Mouse (Mus musculus): ENCODE results near the gene Alg5.
"Not testable (repeated sequence)": the region's sequence is repeated elsewhere in the genome, so short reads cannot be mapped to it uniquely, and the experiment has no call there.

The Alg5 gene

DNA sequence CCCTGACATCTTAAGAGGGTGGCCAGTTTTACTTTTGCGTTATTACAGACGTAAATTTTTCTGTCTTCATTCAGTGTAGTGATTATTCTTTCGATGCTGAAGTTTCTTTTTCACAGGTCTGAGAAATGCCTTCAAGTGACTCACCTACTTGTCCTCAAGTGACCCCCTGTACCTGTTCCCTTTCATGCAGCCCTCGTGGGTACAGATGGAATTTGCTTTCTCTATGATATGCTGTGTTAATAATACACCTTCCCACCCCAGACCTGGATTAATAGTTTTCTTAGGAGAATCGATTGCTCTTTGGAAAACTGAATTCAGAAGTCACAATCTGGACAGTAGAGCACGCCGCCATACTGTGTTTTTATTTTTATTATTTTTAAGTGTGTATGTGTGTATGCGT is 2.0 kb downstream of the Alg5 start:
- no peak for DNase-seq (ENCODE audit: low read depth, low spot score)

- DNase-seq (ENCODE audit: low read depth, low spot score) = no peak
These were observed 6.6 kb downstream of the Alg5 start for GRCm38 (mm10) chr3:54741965-54742364.

- DNase-seq (ENCODE audit: low read depth, low spot score) = no peak
These were observed 10.5 kb downstream of the Alg5 start for GRCm38 (mm10) chr3:54745799-54746198.

DNA sequence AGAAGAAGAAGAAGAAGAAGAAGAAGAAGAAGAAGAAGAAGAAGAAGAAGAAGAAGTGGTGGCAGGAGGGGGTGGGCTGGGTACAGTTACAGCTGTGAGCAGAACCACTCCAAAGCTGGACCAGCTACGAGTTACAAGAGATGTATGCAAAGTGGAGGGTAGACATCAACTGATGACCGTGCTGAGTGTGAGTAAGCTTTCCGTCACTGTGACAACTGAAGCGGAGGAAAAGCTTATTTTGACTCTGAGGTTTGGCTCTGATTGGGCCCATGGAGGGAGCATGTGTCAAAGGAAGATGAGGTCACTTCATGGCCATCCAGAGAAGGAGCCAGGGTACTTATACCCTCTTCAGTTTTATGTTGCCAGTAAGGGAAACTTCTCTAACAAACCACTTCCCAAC is 18.1 kb downstream of the Alg5 start:
- DNase-seq (ENCODE audit: low read depth, low spot score) = no peak

- peak; percentile 51 for DNase-seq (ENCODE audit: low read depth, low spot score)
These were observed 20.1 kb downstream of the Alg5 start, which contains the start of gene Smad9 for GRCm38 (mm10) chr3:54755145-54756041. Gene Smad9 (plus strand): TSS chr3:54755582.

DNA sequence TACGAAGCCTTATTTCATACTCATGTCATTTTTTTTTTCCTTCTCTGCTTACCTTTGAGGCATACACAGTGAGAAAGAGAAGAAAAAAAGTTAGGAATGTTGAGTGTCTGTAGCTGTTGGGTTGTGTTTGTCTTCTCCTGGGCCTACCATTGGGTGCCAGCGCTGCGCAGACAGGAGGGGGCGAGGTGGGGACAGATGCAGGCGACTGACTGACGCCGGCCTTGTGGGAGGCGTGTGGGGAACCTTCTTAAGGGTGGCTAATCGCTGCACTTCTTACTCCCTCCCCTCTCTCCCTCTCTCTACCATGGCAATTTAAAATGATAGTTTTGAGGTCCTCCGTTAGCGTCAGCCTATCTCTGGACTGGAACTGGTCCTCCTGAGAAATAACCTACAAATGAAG is 20.7 kb downstream of the Alg5 start:
- DNase-seq (ENCODE audit: low read depth, low spot score) = no peak

DNA sequence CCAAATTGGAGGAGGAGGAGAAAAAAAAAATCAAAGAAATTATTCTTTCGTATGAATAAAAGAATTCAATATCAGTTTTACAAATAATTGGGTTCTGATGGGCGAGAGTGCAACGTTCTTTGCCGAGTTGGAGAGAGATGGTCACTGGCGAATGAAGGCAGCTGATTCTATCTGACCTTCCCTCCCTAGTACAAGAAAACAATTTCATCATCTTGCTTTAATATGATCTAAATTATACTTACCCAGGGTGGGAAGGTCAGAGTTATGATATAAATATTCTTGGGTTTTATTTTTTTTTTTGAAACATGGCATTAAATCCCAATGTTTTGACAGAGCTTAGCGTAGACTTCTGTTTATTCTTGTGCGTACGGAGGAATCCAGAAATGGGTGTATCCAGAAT is 22.1 kb downstream of the Alg5 start:
- DNase-seq (ENCODE audit: low read depth, low spot score) = no peak

- no peak for DNase-seq (ENCODE audit: low read depth, low spot score)
These were observed 23.9 kb downstream of the Alg5 start for GRCm38 (mm10) chr3:54759211-54759610.

DNA sequence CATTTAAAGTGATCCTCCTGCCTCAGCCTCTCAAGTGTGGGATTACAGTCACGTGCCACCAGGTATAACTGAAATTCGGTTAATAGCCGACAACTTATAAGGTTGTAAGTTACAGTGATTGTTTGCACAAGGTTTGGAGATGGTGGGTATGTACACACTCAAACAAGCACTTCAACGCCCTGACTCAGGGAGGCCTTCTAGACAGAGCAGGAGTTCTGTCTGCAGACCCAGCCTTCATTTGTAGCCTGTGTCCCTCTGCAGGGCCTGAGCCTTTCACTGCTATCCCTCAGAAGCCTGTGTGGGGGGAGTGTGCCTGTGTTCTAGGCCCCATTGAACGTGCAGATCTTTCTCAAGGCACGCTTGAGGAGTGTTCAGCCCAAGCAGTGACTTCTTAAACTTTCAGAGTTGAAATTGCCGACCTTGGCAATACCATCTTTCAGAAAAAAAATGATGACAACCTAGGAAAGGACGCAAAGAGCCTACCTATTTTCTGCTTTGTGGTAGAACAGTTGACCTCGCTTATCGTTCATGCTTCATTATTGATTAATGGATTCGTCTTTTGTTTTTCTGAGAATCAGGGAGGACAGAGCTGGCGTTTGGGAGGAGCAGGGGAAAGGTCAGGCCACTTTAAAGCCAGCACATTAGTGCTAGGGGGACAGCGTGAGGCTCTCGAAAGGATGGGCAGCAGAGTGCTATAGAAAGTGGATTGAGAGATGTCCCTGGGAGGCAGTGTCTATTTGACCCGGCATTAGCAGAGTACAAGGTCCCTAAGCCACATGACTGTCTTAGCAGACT is 25.2 kb downstream of the Alg5 start:
- DNase-seq (ENCODE audit: low read depth, low spot score) = no peak

DNA sequence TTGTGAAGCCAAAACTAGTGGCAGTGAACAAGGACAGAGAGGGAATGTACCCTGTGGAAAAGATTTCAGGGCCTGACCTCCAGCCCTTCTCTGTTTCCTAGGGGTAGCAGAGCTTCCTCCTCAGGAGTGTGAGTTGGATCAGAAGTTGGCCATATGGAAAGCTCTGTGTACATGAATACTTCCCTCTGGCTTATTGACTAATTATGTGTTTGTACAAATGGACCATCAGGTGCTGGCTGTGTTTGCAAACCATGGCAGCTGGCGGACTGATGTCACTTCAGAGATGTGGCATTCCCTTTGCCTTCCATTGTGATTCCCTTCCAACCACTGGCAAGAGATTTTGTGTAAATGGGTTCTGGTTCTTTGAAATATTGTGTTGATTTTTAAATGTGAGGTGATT is 25.9 kb downstream of the Alg5 start:
- no peak for DNase-seq (ENCODE audit: low read depth, low spot score)

DNA sequence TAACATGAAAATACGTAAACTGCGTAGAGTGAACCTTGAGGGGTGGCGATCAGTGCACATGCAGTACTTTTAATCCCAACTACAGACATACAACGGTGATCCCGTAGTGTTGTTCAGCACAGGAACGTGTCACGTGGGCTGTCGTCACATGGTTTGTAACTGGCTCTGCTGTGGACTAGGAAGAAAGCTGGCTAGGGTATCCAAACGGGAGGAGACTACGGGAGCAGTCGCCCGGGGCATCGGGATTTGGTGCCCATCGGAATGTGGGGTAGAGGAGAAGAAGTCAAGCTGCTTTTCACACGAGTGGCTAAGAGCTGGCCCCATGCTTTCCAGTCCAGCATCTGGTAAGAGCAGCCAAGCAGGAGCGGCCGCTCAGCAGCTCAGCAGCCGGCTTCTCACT is 29.1 kb downstream of the Alg5 start:
- DNase-seq (ENCODE audit: low read depth, low spot score) = no peak

DNA sequence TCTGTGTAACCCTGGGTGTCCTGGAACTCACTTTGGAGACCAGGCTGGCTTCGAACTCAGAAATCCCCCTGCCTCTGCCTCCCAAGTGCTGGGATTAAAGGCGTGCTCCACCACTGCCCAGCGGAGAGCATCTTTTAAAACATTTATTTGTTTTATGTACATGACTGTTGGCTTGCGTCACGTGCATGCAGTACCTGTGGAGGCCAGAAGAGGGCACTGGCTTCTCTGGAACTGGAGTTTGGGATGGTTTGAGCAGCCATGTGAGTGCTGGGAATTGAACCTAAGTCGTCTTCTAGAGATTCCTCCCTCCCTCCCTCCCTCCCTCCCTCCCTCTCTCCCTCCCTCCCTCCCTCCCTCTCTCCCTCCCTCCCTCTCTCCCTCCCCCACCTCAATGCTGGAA is 30.2 kb downstream of the Alg5 start:
- not testable (repeated sequence) for DNase-seq (ENCODE audit: low read depth, low spot score)

- DNase-seq (ENCODE audit: low read depth, low spot score) = no peak
These were observed 30.7 kb downstream of the Alg5 start for GRCm38 (mm10) chr3:54766034-54766433.

DNA sequence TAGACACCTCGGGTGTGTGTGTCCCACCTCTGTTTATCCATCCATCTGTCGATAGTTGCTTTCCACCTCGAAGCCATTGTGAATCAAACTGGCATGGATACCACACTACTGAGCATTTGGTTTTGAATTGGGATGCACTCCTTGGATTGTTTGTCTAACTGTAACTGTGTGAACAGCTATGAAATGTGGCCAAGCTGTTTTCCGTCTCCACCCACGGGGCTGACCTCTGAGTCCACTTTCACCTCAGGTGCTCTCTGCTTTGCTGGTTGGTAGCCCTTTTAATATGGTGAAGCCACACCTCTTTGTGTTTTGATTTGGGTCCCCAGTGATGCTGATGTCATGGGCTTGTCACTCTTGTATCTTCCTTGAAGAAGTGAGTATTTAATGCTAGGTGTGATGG is 31.5 kb downstream of the Alg5 start:
- no peak for DNase-seq (ENCODE audit: low read depth, low spot score)

DNA sequence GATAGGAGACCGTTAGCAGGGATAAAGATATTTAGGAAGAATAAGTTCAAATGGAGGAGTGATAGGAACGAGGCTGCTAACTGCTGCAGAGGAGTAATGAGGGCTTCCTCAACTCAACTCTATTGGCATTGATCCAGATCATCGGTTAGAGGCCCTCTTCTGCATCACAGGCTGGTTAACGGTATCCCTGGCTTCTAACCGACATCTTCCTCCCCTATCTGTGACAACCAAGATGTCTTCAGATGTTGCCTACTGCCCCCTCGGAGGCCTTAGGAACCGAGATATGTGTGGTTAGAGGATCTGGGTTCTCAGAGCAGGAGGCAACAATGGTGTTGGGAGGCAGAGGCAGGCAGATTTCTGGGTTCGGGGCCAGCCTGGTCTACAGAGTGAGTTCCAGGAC is 33.3 kb downstream of the Alg5 start:
- no peak for DNase-seq (ENCODE audit: low read depth, low spot score)

DNA sequence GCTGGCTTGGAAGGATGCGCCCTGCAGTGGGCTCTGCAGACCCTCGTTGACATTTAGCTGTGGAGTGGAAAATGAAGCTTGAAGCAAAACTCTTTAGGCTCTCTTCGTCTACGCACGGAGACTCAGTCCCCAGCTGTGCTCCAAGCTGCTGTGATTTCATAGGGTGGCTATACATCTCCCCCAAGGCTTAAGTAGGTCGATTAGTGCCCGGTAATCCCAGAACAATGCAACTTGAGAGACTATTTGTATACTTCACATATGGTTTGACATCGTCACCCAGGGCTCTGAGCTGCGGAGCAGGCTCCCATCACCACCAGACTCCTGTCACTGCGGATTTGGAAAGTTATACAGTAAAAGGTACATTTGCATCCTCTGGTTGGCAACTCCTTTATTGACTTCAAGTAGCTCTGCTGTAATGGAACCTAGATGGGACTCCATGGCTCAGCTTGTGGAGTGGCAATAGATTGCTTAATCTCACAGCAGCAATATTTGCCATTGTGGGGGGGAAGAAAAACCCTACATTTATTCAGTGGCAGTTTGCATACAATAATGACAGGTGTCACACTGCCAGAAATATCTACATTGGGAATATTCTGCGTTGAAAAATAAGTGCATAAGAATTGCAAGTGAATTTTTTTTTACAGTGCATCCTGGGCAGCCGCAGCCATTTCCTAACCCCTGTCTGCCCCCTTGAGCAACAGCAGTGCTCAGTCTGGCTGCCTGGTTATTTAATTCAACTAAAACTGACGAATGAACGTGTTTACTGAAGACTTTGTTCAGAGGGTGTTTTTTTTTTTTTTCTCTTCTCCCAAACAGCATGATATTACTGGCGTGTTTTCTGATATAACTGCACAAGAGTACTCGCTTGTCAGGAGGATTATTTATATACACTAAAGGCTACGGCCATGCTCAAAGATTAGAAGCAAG is 34.3 kb downstream of the Alg5 start:
- DNase-seq (ENCODE audit: low read depth, low spot score) = no peak

DNA sequence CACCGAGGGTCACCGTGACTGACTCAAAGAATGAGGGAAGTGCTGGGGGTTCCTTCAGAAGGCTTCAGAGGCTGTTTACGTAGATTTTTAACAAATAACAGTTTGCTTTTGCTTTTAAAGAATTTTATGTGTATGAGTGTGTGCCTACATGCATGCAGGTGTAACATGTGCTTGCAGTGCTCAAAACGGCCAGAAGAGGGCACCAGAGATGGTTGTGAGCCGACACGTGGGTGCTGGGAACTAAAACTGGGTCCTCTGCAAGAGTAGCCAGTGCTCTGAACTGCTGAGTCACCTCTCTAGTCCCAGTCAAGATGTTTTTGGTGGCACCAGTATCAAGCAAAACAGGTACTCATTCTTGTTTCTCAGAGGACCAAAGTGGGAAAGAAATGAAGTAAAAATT is 38.3 kb downstream of the Alg5 start:
- DNase-seq (ENCODE audit: low read depth, low spot score) = no peak

GRCm38 (mm10) chr3:54775989-54776631 is 40.8 kb downstream of the Alg5 start:
- DNase-seq (ENCODE audit: low read depth, low spot score) = no peak

DNA sequence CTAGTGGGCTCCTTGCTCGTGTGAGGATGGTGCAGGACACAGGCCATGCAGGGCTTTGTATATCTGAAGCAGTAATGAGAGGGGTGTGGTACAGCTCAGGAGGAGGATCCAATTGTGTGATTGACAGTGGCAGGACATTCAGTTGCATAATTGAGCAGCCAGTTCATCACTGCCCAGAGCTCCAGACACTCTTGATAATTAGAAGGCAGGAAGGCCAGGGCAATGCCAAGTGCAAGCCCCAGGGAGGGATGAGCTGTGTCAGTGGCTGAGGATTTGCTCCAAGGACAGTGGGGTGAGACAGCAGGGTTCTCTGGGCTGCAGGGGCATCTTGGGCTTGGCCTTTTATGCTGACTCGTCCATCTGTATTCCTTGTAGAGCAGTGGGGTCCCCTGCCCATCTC is 55.3 kb downstream of the Alg5 start:
- no peak for DNase-seq (ENCODE audit: low read depth, low spot score)

- no peak for DNase-seq (ENCODE audit: low read depth, low spot score)
These were observed 56.7 kb downstream of the Alg5 start for GRCm38 (mm10) chr3:54791822-54792677.
